Mouse (Mus musculus): Measurements from ENCODE around the gene Eif4e2.

GRCm38 (mm10) chr1:87257691-87258090 lies 44.0 kb downstream of the Eif4e2 start:
- TF ChIP-seq CTCF (IDR thresholded peaks at IDR 0.05; ENCODE audit: low read depth, low read length) (no peak), POLR2A (IDR thresholded peaks at IDR 0.05; ENCODE audit: extremely low read depth, insufficient read depth, low read length) (no peak)
